Mouse (Mus musculus) MEL (cell line): ENCODE measurements around the gene Sertad1. TPM values are rescaled to one million over a fixed set of nuclear protein-coding genes. Genes with fewer than 3 reads are reported as not detected.

ENCODE experiments used
- DNase-seq: peaks from one replicate; pipeline ENCODE4 v3.0.0; 2011; ENCODE audit warnings: low read depth, low spot score
- H3K27ac ChIP-seq: 2 replicates; pipeline ENCODE4 v1.5.1; 2012; ENCODE audit warnings: low read depth, mild to moderate bottlenecking, control low read depth, low read length, moderate library complexity; ENCODE audit not compliant: control insufficient read depth
- H3K27me3 ChIP-seq, 2 experiments: fragments of 150-350 bp in 1 of 2; sonication (generic) in 1 of 2; 2 replicates each; pipeline ENCODE4 v1.6.1; 2012; ENCODE audit warnings: low read length in 2 of 2, mild to moderate bottlenecking in 2 of 2, improper control_type of control experiment in 1 of 2, moderate library complexity in 1 of 2; ENCODE audit not compliant: insufficient read depth in 2 of 2, control insufficient read depth in 1 of 2
- H3K36me3 ChIP-seq, 2 experiments: 2 replicates each; pipeline ENCODE4 v1.6.1; 2012 to 2014; ENCODE audit warnings: low read length in 2 of 2, improper control_type of control experiment in 1 of 2, inconsistent platforms in 1 of 2, mild to moderate bottlenecking in 1 of 2; ENCODE audit not compliant: insufficient read depth in 2 of 2, control insufficient read depth in 1 of 2
- H3K4me1 ChIP-seq, 2 experiments: fragments of 150-350 bp in 1 of 2; sonication (generic) in 1 of 2; 2 replicates each; pipeline ENCODE4 v1.6.1; 2012; ENCODE audit warnings: low read length in 2 of 2, improper control_type of control experiment in 1 of 2, mild to moderate bottlenecking in 1 of 2; ENCODE audit not compliant: insufficient read depth in 2 of 2, control insufficient read depth in 1 of 2
- H3K4me3 ChIP-seq, 2 experiments: fragments of 150-350 bp in 1 of 2; sonication (generic) in 1 of 2; 2 replicates each; pipeline ENCODE4 v1.5.1; 2012; ENCODE audit warnings: low read depth in 2 of 2, low read length in 2 of 2, mild to moderate bottlenecking in 2 of 2, moderate library complexity in 2 of 2, control low read depth in 1 of 2, improper control_type of control experiment in 1 of 2; ENCODE audit not compliant: control insufficient read depth in 1 of 2, insufficient read depth in 1 of 2
- H3K79me2 ChIP-seq: 2 replicates; pipeline ENCODE4 v1.6.1; 2012; ENCODE audit warnings: mild to moderate bottlenecking, low read length, moderate library complexity; ENCODE audit not compliant: control insufficient read depth, poor library complexity, insufficient read depth
- H3K9ac ChIP-seq: 2 replicates; pipeline ENCODE4 v1.6.1; 2012; ENCODE audit warnings: low read depth, mild to moderate bottlenecking, control low read depth, low read length, moderate library complexity; ENCODE audit not compliant: control insufficient read depth, poor library complexity, severe bottlenecking
- H3K9me3 ChIP-seq: fragments of 150-350 bp; sonication (generic); replicated peaks from 2 replicates; pipeline ENCODE4 v1.6.1; 2012; ENCODE audit warnings: mild to moderate bottlenecking, low read length, improper control_type of control experiment, moderate library complexity; ENCODE audit not compliant: insufficient read depth
- CTCF ChIP-seq, 3 experiments: IDR thresholded peaks in 2 of 3; conservative IDR thresholded peaks in 1 of 3; 2 replicates each; pipeline ENCODE4 v1.5.1; 2011 to 2012; ENCODE audit warnings: low read length in 3 of 3, low read depth in 2 of 3, mild to moderate bottlenecking in 2 of 3, improper control_type of control experiment in 1 of 3, inconsistent platforms in 1 of 3, mixed read lengths in 1 of 3, moderate library complexity in 1 of 3; ENCODE audit not compliant: control insufficient read depth in 1 of 3, insufficient read depth in 1 of 3, poor library complexity in 1 of 3, severe bottlenecking in 1 of 3
- ELF1 ChIP-seq: IDR thresholded peaks from 2 replicates; pipeline ENCODE4 v1.6.1; 2014; ENCODE audit warnings: low read depth, mild to moderate bottlenecking, inconsistent platforms, low read length, improper control_type of control experiment, moderate library complexity
- EP300 ChIP-seq, 2 experiments: IDR thresholded peaks; 2 replicates each; pipeline ENCODE4 v1.6.1; 2011; ENCODE audit warnings: improper control_type of control experiment in 2 of 2, low read length in 2 of 2, low read depth in 1 of 2, mild to moderate bottlenecking in 1 of 2
- ETS1 ChIP-seq: IDR thresholded peaks from 2 replicates; pipeline ENCODE4 v1.6.1; 2012; ENCODE audit warnings: low read depth, mild to moderate bottlenecking, inconsistent platforms, low read length, improper control_type of control experiment, moderate library complexity
- GABPA ChIP-seq: IDR thresholded peaks from 2 replicates; pipeline ENCODE4 v1.6.1; 2012; ENCODE audit warnings: low read depth, mild to moderate bottlenecking, inconsistent platforms, low read length, improper control_type of control experiment, moderate library complexity
- JUND ChIP-seq: IDR thresholded peaks from 2 replicates; pipeline ENCODE4 v1.6.1; 2011; ENCODE audit warnings: low read depth, mild to moderate bottlenecking, improper control_type of control experiment, low read length
- MAFK ChIP-seq: IDR thresholded peaks from 2 replicates; pipeline ENCODE4 v1.6.1; 2011; ENCODE audit warnings: low read depth, mild to moderate bottlenecking, low read length, improper control_type of control experiment, borderline replicate concordance
- MAX ChIP-seq: IDR thresholded peaks from 2 replicates; pipeline ENCODE4 v1.6.1; 2011; ENCODE audit warnings: low read length, improper control_type of control experiment
- MAZ ChIP-seq: IDR thresholded peaks from 2 replicates; pipeline ENCODE4 v1.6.1; 2012; ENCODE audit warnings: low read depth, mild to moderate bottlenecking, inconsistent platforms, low read length, improper control_type of control experiment
- MEF2A ChIP-seq: IDR thresholded peaks from 2 replicates; pipeline ENCODE4 v1.6.1; 2014; ENCODE audit warnings: low read depth, mild to moderate bottlenecking, inconsistent platforms, low read length, improper control_type of control experiment; ENCODE audit not compliant: poor library complexity, insufficient replicate concordance, severe bottlenecking; ENCODE audit errors: extremely low read depth
- MXI1 ChIP-seq: IDR thresholded peaks from 2 replicates; pipeline ENCODE4 v1.6.1; 2011; ENCODE audit warnings: mild to moderate bottlenecking, low read depth, low read length, improper control_type of control experiment
- MYC ChIP-seq: IDR thresholded peaks from 2 replicates; pipeline ENCODE4 v1.6.1; 2011; ENCODE audit warnings: low read depth, mild to moderate bottlenecking, low read length, improper control_type of control experiment, moderate library complexity
- NELFE ChIP-seq: IDR thresholded peaks from 2 replicates; pipeline ENCODE4 v1.6.1; 2011; ENCODE audit warnings: low read depth, low read length, improper control_type of control experiment
- RAD21 ChIP-seq: IDR thresholded peaks from 2 replicates; pipeline ENCODE4 v1.6.1; 2011; ENCODE audit warnings: mild to moderate bottlenecking, low read depth, low read length, improper control_type of control experiment
- RCOR1 ChIP-seq: IDR thresholded peaks from 2 replicates; pipeline ENCODE4 v1.6.1; 2012; ENCODE audit warnings: low read depth, mild to moderate bottlenecking, inconsistent platforms, low read length, improper control_type of control experiment
- SIN3A ChIP-seq: IDR thresholded peaks from 2 replicates; pipeline ENCODE4 v1.6.1; 2012; ENCODE audit warnings: low read length, improper control_type of control experiment, inconsistent platforms
- SMC3 ChIP-seq: IDR thresholded peaks from 2 replicates; pipeline ENCODE4 v1.6.1; 2011; ENCODE audit warnings: low read depth, low read length, improper control_type of control experiment
- TAL1 ChIP-seq: IDR thresholded peaks from 2 replicates; pipeline ENCODE4 v1.6.1; 2012; ENCODE audit warnings: mild to moderate bottlenecking, inconsistent platforms, low read length, moderate library complexity, mixed read lengths
- TCF12 ChIP-seq: IDR thresholded peaks from 2 replicates; pipeline ENCODE4 v1.6.1; 2014; ENCODE audit warnings: low read depth, mild to moderate bottlenecking, inconsistent platforms, low read length, improper control_type of control experiment, moderate library complexity
- USF1 ChIP-seq: IDR thresholded peaks from 2 replicates; pipeline ENCODE4 v1.6.1; 2014; ENCODE audit warnings: low read depth, mild to moderate bottlenecking, inconsistent platforms, low read length, improper control_type of control experiment, moderate library complexity
- ZC3H11A ChIP-seq: IDR thresholded peaks from 2 replicates; pipeline ENCODE4 v1.6.1; 2012; ENCODE audit warnings: low read depth, mild to moderate bottlenecking, inconsistent platforms, low read length, improper control_type of control experiment
- ZNF384 ChIP-seq: IDR thresholded peaks from 2 replicates; pipeline ENCODE4 v1.6.1; 2012; ENCODE audit warnings: low read depth, mild to moderate bottlenecking, inconsistent platforms, low read length, improper control_type of control experiment
- polyA plus RNA-seq, 2 experiments: library from polyadenylated mRNA; stranded (reverse) in 1 of 2; unstranded in 1 of 2; fragments of >175 nt in 1 of 2; fragments of >200 nt in 1 of 2; gene quantifications; 2 replicates each; pipeline versions ENCODE4 v1.2.1 to v1.2.4; 2012; ENCODE audit warnings: low replicate concordance in 2 of 2, low read depth in 1 of 2; ENCODE audit not compliant: insufficient read length in 2 of 2, insufficient read depth in 1 of 2, missing spikeins in 1 of 2
- total RNA-seq: library from RNA; depleted of rRNA; stranded (reverse); fragments of 300-350 nt; gene quantifications from 2 replicates; pipeline ENCODE4 v1.2.3, GENCODE M21; 2012

Sertad1 gene
- total and polyA plus RNA-seq, 3 experiments: 9.9 to 10.6 TPM; not detected in 1

DNA sequence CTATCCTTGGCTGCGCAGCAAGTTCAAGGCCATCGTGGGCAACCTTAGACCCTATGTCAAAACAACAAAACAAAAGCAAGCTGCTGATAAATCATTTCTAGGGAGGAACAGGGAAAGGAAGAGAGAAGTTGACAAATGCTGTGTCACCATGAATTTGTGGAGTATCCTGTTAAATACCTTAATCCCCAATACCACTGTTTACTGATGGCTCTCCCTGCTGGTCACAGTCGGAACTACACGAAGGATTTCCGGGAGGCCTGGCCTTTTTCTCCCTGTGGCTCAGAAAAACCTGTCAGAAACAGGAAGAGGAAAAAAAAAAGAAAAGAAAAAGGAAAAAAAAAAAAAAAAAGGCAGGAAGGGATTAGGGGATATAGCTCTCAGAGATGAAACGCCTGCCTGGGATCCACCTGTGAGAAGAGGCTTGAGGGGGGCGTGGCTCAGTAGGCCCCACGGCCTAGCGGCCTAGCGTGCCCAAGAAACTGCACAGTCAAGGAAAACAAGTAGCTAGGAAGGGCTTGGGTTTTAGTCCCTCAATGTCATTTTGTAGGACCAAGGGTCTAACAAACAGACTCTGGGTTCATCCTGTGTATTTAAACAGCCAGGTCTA is 37.4 kb upstream of the Sertad1 start:
- Histone ChIP-seq H3K4me1 (peaks cover 4 to 29% of the 10 kb centered on the region in 2 experiments), H3K27ac (peak overlapping the region; percentile 97), H3K9me3 (no peaks in the 10 kb centered on the region), H3K79me2 (peaks cover 19% of the 10 kb centered on the region), H3K9ac (peak overlapping the region; percentile 55), H3K27me3 (peaks cover 2 to 4% of the 10 kb centered on the region in 2 experiments; a peak in 3 of 4 replicates), H3K4me3 (peak overlapping the region; percentile 76 to 94), H3K36me3 (peaks cover 0 to 34% of the 10 kb centered on the region in 2 experiments; a peak in 2 of 4 replicates)
- DNase-seq: peak; percentile 86
- TF ChIP-seq ZC3H11A: no peak; the same call in 1 of the 2 replicates
- TF ChIP-seq MAX: no peak
- TF ChIP-seq JUND: no peak
- peak; percentile 36; the same call in 1 of the 2 replicates for TF ChIP-seq SMC3
- TF ChIP-seq NELFE: no peak
- peak; percentile 64 for TF ChIP-seq ZNF384
- peak; percentile 35; the same call in 1 of the 2 replicates for TF ChIP-seq ETS1
- no peak for TF ChIP-seq MYC
- peak; percentile 38 for TF ChIP-seq MXI1
- TF ChIP-seq MAZ: no peak
- TF ChIP-seq CTCF (IDR thresholded peaks at IDR 0.05 in 2 of 3, conservative IDR thresholded peaks at IDR 0.05 in 1 of 3; ENCODE audit: control insufficient read depth in 1 of 3, insufficient read depth in 1 of 3, low read depth in 2 of 3, low read length in 3 of 3, poor library complexity in 1 of 3, severe bottlenecking in 1 of 3): peak; percentile 47 to 80 (median 73); a peak in 5 of 6 replicates
- TF ChIP-seq MAFK: peak; percentile 45; the same call in 1 of the 2 replicates
- TF ChIP-seq GABPA: peak; percentile 95
- TF ChIP-seq RAD21: peak; percentile 30
- TF ChIP-seq USF1: no peak
- peak; percentile 64 for TF ChIP-seq ELF1
- TF ChIP-seq SIN3A: peak; percentile 84
- TF ChIP-seq MEF2A: no peak
- 0 out of 2 replicates have a peak, but pooled peaks have one; percentile 24 for TF ChIP-seq RCOR1

DNA sequence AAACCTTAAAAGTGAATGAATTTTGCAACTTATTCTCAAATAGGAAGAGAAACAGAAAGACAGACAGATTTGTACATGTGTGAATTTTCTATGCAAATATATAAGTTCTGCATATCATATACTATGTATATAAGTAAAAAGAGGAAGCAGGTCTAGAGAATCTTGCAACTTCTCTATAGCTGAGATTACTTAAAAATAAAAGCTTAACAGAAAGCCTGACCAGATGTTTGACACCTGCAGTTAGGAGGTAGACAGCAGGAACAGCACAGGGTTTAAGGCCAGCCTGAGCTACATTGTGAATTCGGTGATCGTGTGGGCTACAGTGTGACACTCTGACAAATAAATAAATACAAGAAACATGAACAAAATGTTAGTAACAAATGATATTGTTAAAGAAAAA is 35.4 kb upstream of the Sertad1 start:
- no peak overlapping the region for H3K9ac ChIP-seq
- TF ChIP-seq TCF12: peak; percentile 78
- peak in 1 of 2 experiments; percentile 47; a peak in 1 of 4 replicates for TF ChIP-seq EP300 (IDR thresholded peaks at IDR 0.05; ENCODE audit: low read depth in 1 of 2, low read length in 2 of 2)
- peak; percentile 53; the same call in 1 of the 2 replicates for TF ChIP-seq ETS1
- TF ChIP-seq TAL1: no peak
- peak; percentile 97 for TF ChIP-seq RCOR1
- no peaks in the 10 kb centered on the region for H3K27me3 ChIP-seq
- peaks cover 21% of the 10 kb centered on the region for H3K79me2 ChIP-seq
- peaks cover 8 to 31% of the 10 kb centered on the region in 2 experiments for H3K4me1 ChIP-seq
- no peak overlapping the region for H3K4me3 ChIP-seq
- no peaks in the 10 kb centered on the region for H3K9me3 ChIP-seq
- peak; percentile 51 for DNase-seq
- peaks cover 0 to 45% of the 10 kb centered on the region in 2 experiments; a peak in 3 of 4 replicates for H3K36me3 ChIP-seq
- no peak overlapping the region for H3K27ac ChIP-seq
